23 mouse cellular contexts compared by ENCODE assay signal in genomic region chr1:191777521-191777920, GRCm38 (mm10).
"Had no signal": no experiment of that assay in that cellular context is flagged by ENCODE, and none has a peak within 500 bp of the region (broad histone marks: within the 10 kb centered on the region; RNA-seq: fewer than 3 reads in every experiment).

No protein-coding gene starts in this region.

- H3K4me3 ChIP-seq: gastrocnemius, adult 2 months; heart, embryonic 10.5 days; heart, embryonic 12.5 days; hindbrain, embryonic 10.5 days; hindbrain, embryonic 12.5 days; intestine, embryonic 15.5 days; kidney, embryonic 15.5 days; limb, embryonic 13.5 days; limb, embryonic 15.5 days; liver, embryonic 12.5 days had no signal

- H3K27ac ChIP-seq: gastrocnemius, adult 2 months; heart, embryonic 10.5 days; hindbrain, embryonic 10.5 days; hindbrain, embryonic 12.5 days; hindbrain, embryonic 14.5 days; intestine, embryonic 15.5 days; kidney, embryonic 15.5 days; kidney, postnatal 0 days; limb, embryonic 13.5 days; limb, embryonic 15.5 days; liver, embryonic 12.5 days had no signal

- H3K27me3 ChIP-seq: heart, embryonic 12.5 days; hindbrain, embryonic 12.5 days; intestine, embryonic 15.5 days; kidney, embryonic 15.5 days; limb, embryonic 13.5 days; limb, embryonic 15.5 days; liver, embryonic 12.5 days had no signal

- DNase-seq: gastrocnemius, adult 2 months; gastrocnemius, postnatal 10 days; gastrocnemius, postnatal 25 days; heart, postnatal 10 days; heart, postnatal 4 days; kidney, adult 18-20 months; kidney, adult 9 months; kidney, postnatal 14 days; kidney, postnatal 36 days; layer of hippocampus, adult 9-11 months; layer of hippocampus, postnatal 36 days; left cerebral cortex, postnatal 4 days had no signal

- H3K9ac ChIP-seq: heart, embryonic 12.5 days; hindbrain, embryonic 12.5 days; hindbrain, embryonic 14.5 days; intestine, embryonic 15.5 days; kidney, embryonic 15.5 days; limb, embryonic 13.5 days; limb, embryonic 15.5 days; liver, embryonic 12.5 days had no signal

- H3K4me1 ChIP-seq: hindbrain, embryonic 10.5 days; hindbrain, embryonic 12.5 days; intestine, embryonic 15.5 days; kidney, embryonic 15.5 days; limb, embryonic 13.5 days; limb, embryonic 15.5 days; liver, embryonic 12.5 days had no signal
